Mouse (Mus musculus) gastrocnemius, postnatal 4 days (tissue): Measurements from ENCODE around the gene Espl1. TPM values are rescaled to one million over a fixed set of nuclear protein-coding genes. Genes with fewer than 3 reads are reported as not detected.

Experiments
- DNase-seq, 2 experiments: peaks; one replicate each; pipeline ENCODE4 v3.0.0; 2021 to 2022; ENCODE audit warnings: low spot score in 2 of 2, mixed read lengths in 2 of 2
- total RNA-seq, 2 experiments: library from RNA; stranded (reverse); gene quantifications; 2 replicates each; pipeline ENCODE4 v1.2.3; 2021

Espl1 gene
- total RNA-seq, 2 experiments from 2014 or later, result 13.0 to 20.5 TPM

DNA sequence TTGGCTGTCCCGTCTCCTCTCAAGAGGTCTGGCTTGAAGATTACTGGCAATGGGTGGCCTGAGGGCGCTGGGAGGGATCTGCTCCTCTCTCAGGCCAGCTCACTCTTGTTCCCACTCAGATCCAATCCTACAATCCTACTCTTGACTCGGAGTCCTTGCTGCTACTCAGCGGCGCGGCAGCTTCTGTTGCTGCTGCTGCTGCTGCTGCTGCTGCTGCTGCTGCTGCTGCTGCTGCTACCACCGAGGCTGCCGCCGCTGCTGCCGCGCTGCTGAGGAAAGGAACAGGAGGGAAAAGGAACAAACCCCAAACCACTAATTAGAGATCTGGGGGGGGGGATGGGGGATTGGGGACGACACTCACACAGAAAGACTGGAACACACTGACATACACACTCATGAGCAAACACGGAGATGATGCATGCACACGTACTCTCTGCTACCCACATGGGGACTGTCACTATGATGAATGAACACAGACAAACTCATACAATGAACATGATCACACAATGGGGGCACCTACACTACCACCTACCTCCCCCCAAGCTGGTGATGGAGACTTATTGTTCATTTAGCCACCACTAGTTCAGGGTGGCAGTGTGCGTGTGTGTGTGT lies 70.8 kb downstream of the Espl1 start, which contains the start of gene Sp7:
Sp7 (minus strand) TSS at position 450 of the 612 bp plus-strand sequence.
- no peak for DNase-seq

- no peak for DNase-seq
Measured at GRCm38 (mm10) chr15:102369972-102370371, 73.9 kb downstream of the Espl1 start.

DNA sequence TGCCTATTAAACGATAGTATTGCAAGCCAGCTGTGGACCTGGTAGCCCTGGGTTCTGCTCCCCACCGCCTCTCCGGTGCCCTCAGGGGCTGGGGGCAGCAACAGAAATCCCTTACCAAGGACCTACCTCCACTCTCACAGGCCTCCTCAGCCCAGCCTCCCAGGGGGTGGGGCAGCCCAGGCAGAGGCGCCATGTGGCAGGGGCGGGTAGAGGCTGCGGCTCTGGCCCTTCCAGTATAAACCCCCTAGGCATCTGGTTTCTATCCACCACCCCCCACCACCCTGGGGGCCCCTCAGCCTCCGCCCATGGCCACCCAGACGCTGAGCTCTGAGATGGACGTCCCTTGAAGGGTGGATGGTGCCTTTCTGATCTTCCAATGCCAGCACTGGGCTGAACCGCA lies 74.7 kb downstream of the Espl1 start:
- DNase-seq, result no peak

Other genes with a start within 250 kb of the Espl1 start
- 100 to 1,000 TPM; 182 to 199 TPM for gene Eif4b, start 222.5 kb upstream of the Espl1 start, total RNA-seq
- gene Tns2, start 195.9 kb upstream of the Espl1 start, total RNA-seq, result 10 to 100 TPM; 58.7 to 59.5 TPM
- gene Spryd3, start 160.0 kb upstream of the Espl1 start, total RNA-seq, result 10 to 100 TPM; 21.1 to 26.7 TPM
- gene Igfbp6, start 151.9 kb upstream of the Espl1 start, total RNA-seq, result 10 to 100 TPM; 80.3 to 91.9 TPM
- gene Soat2, start 145.7 kb upstream of the Espl1 start, total RNA-seq, result under 1 TPM; 0.18 to 0.39 TPM
- 10 to 100 TPM; 56.8 to 66.8 TPM for gene Zfp740, start 93.0 kb upstream of the Espl1 start, total RNA-seq
- 10 to 100 TPM; 41.0 to 43.5 TPM for gene Csad, start 91.5 kb upstream of the Espl1 start, total RNA-seq
- 1 to 10 TPM; 1.3 to 2.1 TPM for gene Itgb7, start 64.3 kb upstream of the Espl1 start, total RNA-seq
- gene Rarg, start 38.7 kb upstream of the Espl1 start, total RNA-seq, result 10 to 100 TPM; 21.3 to 27.8 TPM
- gene Gm9918, start 25.7 kb upstream of the Espl1 start, total RNA-seq, result not detected
- gene Mfsd5, start 16.8 kb upstream of the Espl1 start, total RNA-seq, result 10 to 100 TPM; 18.9 to 20.0 TPM
- 100 to 1,000 TPM; 331 to 348 TPM for gene Pfdn5, start 29.9 kb downstream of the Espl1 start, total RNA-seq
- 10 to 100 TPM; 31.0 to 35.1 TPM for gene Myg1, start 35.4 kb downstream of the Espl1 start, total RNA-seq
- gene Aaas, start 54.5 kb downstream of the Espl1 start, total RNA-seq, result 10 to 100 TPM; 14.0 to 14.3 TPM
- gene Sp7, start 70.9 kb downstream of the Espl1 start, total RNA-seq, result under 1 TPM; 0.18 to 0.22 TPM
- 10 to 100 TPM; 54.9 to 69.9 TPM for gene Sp1, start 109.9 kb downstream of the Espl1 start, total RNA-seq
- gene Amhr2, start 149.1 kb downstream of the Espl1 start, total RNA-seq, result 1 to 10 TPM; 3.6 to 3.9 TPM
- 10 to 100 TPM; 15.2 to 18.7 TPM for gene Prr13, start 162.8 kb downstream of the Espl1 start, total RNA-seq
- 100 to 1,000 TPM; 614 to 662 TPM for gene Pcbp2, start 174.3 kb downstream of the Espl1 start, total RNA-seq
- 1 to 10 TPM in 1 of 2 experiments, not detected in 1; 7.6 TPM for gene Gm10337, start 207.5 kb downstream of the Espl1 start, total RNA-seq
- gene Map3k12, start 220.8 kb downstream of the Espl1 start, total RNA-seq, result 1 to 10 TPM; 6.1 to 6.3 TPM
- gene Tarbp2, start 221.9 kb downstream of the Espl1 start, total RNA-seq, result 10 to 100 TPM; 54.7 to 56.9 TPM
- gene Npff, start 228.7 kb downstream of the Espl1 start, total RNA-seq, result 1 to 10 TPM; 3.4 to 4.9 TPM